Mouse (Mus musculus) myocyte (in vitro differentiated cells): ENCODE results near the gene Ano5. TPM values are rescaled to one million over a fixed set of nuclear protein-coding genes. Genes with fewer than 3 reads are reported as not detected.

ENCODE experiments used
- H3K27me3 ChIP-seq: one replicate; pipeline ENCODE4 v1.6.1; 2011; ENCODE audit not compliant: control insufficient read depth, insufficient read depth, insufficient read length
- H3K36me3 ChIP-seq: one replicate; pipeline ENCODE4 v1.6.1; 2011; ENCODE audit not compliant: control insufficient read depth, insufficient read depth
- H3K4me2 ChIP-seq: one replicate; pipeline ENCODE4 v1.6.1; 2011; ENCODE audit warnings: low read depth, control low read depth
- H3K4me3 ChIP-seq: one replicate; pipeline ENCODE4 v1.5.1; 2011; ENCODE audit warnings: mild to moderate bottlenecking, control low read depth, moderate library complexity
- H3K79me2 ChIP-seq: one replicate; pipeline ENCODE4 v1.6.1; 2011; ENCODE audit not compliant: control insufficient read depth, insufficient read depth
- H3ac ChIP-seq: one replicate; pipeline ENCODE4 v1.6.1; 2011; ENCODE audit not compliant: control insufficient read depth, insufficient read length
- CEBPB ChIP-seq: IDR thresholded peaks from 2 replicates; pipeline ENCODE4 v1.6.1; 2011; ENCODE audit warnings: mild to moderate bottlenecking, moderate library complexity; ENCODE audit not compliant: poor library complexity, insufficient read depth, severe bottlenecking
- E2F4 ChIP-seq: IDR thresholded peaks from one replicate; pipeline ENCODE4 v1.6.1; 2011; ENCODE audit warnings: mild to moderate bottlenecking, control low read depth, moderate library complexity; ENCODE audit not compliant: insufficient read depth
- MAX ChIP-seq: IDR thresholded peaks from one replicate; pipeline ENCODE4 v1.6.1; 2011; ENCODE audit warnings: low read depth, mild to moderate bottlenecking, control low read depth
- MYOD1 ChIP-seq, 3 experiments: IDR thresholded peaks; one replicate each; pipeline ENCODE4 v1.6.1; 2011; ENCODE audit warnings: control low read depth in 2 of 3, low read depth in 2 of 3, mild to moderate bottlenecking in 2 of 3, moderate library complexity in 1 of 3; ENCODE audit not compliant: insufficient read length in 2 of 3, control insufficient read depth in 1 of 3
- MYOG ChIP-seq, 3 experiments: IDR thresholded peaks; one replicate each; pipeline ENCODE4 v1.6.1; 2011; ENCODE audit warnings: control low read depth in 2 of 3, low read depth in 2 of 3, mild to moderate bottlenecking in 2 of 3; ENCODE audit not compliant: insufficient read length in 2 of 3, control insufficient read depth in 1 of 3, insufficient read depth in 1 of 3
- POLR2A ChIP-seq: IDR thresholded peaks from one replicate; pipeline ENCODE4 v1.6.1; 2011; ENCODE audit warnings: low read depth, mild to moderate bottlenecking, control low read depth, moderate library complexity; ENCODE audit not compliant: insufficient read length
- POLR2AphosphoS2 ChIP-seq: IDR thresholded peaks from one replicate; pipeline ENCODE4 v1.6.1; 2011; ENCODE audit warnings: low read depth, control low read depth; ENCODE audit not compliant: insufficient read length
- REST ChIP-seq: IDR thresholded peaks from one replicate; pipeline ENCODE4 v1.6.1; 2011; ENCODE audit warnings: mild to moderate bottlenecking, control low read depth, moderate library complexity; ENCODE audit not compliant: insufficient read depth, insufficient read length
- SRF ChIP-seq: IDR thresholded peaks from one replicate; pipeline ENCODE4 v1.6.1; 2011; ENCODE audit warnings: low read depth; ENCODE audit not compliant: control insufficient read depth, insufficient read length
- TCF12 ChIP-seq: IDR thresholded peaks from one replicate; pipeline ENCODE4 v1.6.1; 2011; ENCODE audit warnings: mild to moderate bottlenecking, control low read depth; ENCODE audit not compliant: poor library complexity, insufficient read depth, severe bottlenecking
- TCF3 ChIP-seq: IDR thresholded peaks from one replicate; pipeline ENCODE4 v1.6.1; 2011; ENCODE audit warnings: low read depth, control low read depth; ENCODE audit not compliant: insufficient read length
- USF1 ChIP-seq: IDR thresholded peaks from one replicate; pipeline ENCODE4 v1.6.1; 2011; ENCODE audit warnings: low read depth, mild to moderate bottlenecking, control low read depth, moderate library complexity
- polyA plus RNA-seq: library from polyadenylated mRNA; unstranded; fragments of >200 nt; fragmentation: generic; extraction: Trizol; gene quantifications from one replicate; pipeline ENCODE4 v1.2.1, GENCODE M21; 2012; ENCODE audit warnings: missing spikeins

The Ano5 gene
- polyA plus RNA-seq, 1 experiment = 3.1 TPM

GRCm38 (mm10) chr7:51622666-51623065, 111.8 kb downstream of the Ano5 start:
- no peak overlapping the region for H3K4me2 ChIP-seq
- TF ChIP-seq MYOD1 (IDR thresholded peaks at IDR 0.05; ENCODE audit: control insufficient read depth in 1 of 3, insufficient read length in 2 of 3, low read depth in 2 of 3) (no peak), TCF3 (no peak), SRF (no peak), POLR2AphosphoS2 (no peak), MAX (no peak), E2F4 (no peak)
- no peaks in the 10 kb centered on the region for H3K36me3 ChIP-seq
- H3K79me2 ChIP-seq = no peaks in the 10 kb centered on the region
- H3K27me3 ChIP-seq = no peaks in the 10 kb centered on the region
- H3ac ChIP-seq = no peak overlapping the region
- H3K4me3 ChIP-seq = no peak overlapping the region

GRCm38 (mm10) chr7:51624336-51624897, 113.6 kb downstream of the Ano5 start:
- H3K4me2 ChIP-seq = no peak overlapping the region
- no peak for TF ChIP-seq POLR2A
- no peaks in the 10 kb centered on the region for H3K79me2 ChIP-seq
- no peak overlapping the region for H3ac ChIP-seq
- H3K36me3 ChIP-seq = no peaks in the 10 kb centered on the region
- H3K4me3 ChIP-seq = no peak overlapping the region
- no peaks in the 10 kb centered on the region for H3K27me3 ChIP-seq

GRCm38 (mm10) chr7:51625161-51625560, 114.3 kb downstream of the Ano5 start:
- H3K27me3 ChIP-seq = no peaks in the 10 kb centered on the region
- no peaks in the 10 kb centered on the region for H3K79me2 ChIP-seq
- no peaks in the 10 kb centered on the region for H3K36me3 ChIP-seq
- TF ChIP-seq MYOD1 (IDR thresholded peaks at IDR 0.05; ENCODE audit: control insufficient read depth in 1 of 3, insufficient read length in 2 of 3, low read depth in 2 of 3) (no peak), REST (no peak), CEBPB (no peak), MAX (no peak), SRF (no peak), MYOG (IDR thresholded peaks at IDR 0.05; ENCODE audit: control insufficient read depth in 1 of 3, insufficient read depth in 1 of 3, insufficient read length in 2 of 3, low read depth in 2 of 3) (no peak), USF1 (no peak), TCF3 (no peak), POLR2A (no peak), POLR2AphosphoS2 (no peak), TCF12 (no peak), E2F4 (no peak)
- no peak overlapping the region for H3K4me3 ChIP-seq
- no peak overlapping the region for H3K4me2 ChIP-seq
- H3ac ChIP-seq = no peak overlapping the region

- Histone ChIP-seq H3K27me3 (no peaks in the 10 kb centered on the region), H3K4me3 (no peak overlapping the region), H3K36me3 (no peaks in the 10 kb centered on the region), H3K4me2 (no peak overlapping the region), H3ac (no peak overlapping the region), H3K79me2 (no peaks in the 10 kb centered on the region)
- no peak for TF ChIP-seq POLR2AphosphoS2
- TF ChIP-seq SRF = no peak
- TF ChIP-seq USF1 = no peak
- TF ChIP-seq E2F4 = no peak
- no peak for TF ChIP-seq MYOG (IDR thresholded peaks at IDR 0.05; ENCODE audit: control insufficient read depth in 1 of 3, insufficient read depth in 1 of 3, insufficient read length in 2 of 3, low read depth in 2 of 3)
- no peak for TF ChIP-seq TCF3
- TF ChIP-seq POLR2A = no peak
- no peak for TF ChIP-seq TCF12
- TF ChIP-seq REST = no peak
- no peak for TF ChIP-seq MAX
- no peak for TF ChIP-seq CEBPB
- no peak for TF ChIP-seq MYOD1 (IDR thresholded peaks at IDR 0.05; ENCODE audit: control insufficient read depth in 1 of 3, insufficient read length in 2 of 3, low read depth in 2 of 3)
Measured at GRCm38 (mm10) chr7:51625591-51626255, 114.9 kb downstream of the Ano5 start.

- Histone ChIP-seq H3K4me2 (no peak overlapping the region), H3K79me2 (no peaks in the 10 kb centered on the region), H3K27me3 (no peaks in the 10 kb centered on the region), H3K36me3 (no peaks in the 10 kb centered on the region), H3ac (no peak overlapping the region), H3K4me3 (no peak overlapping the region)
- no peak for TF ChIP-seq USF1
- TF ChIP-seq E2F4 = no peak
- no peak for TF ChIP-seq TCF3
- no peak for TF ChIP-seq CEBPB
- no peak for TF ChIP-seq MYOD1 (IDR thresholded peaks at IDR 0.05; ENCODE audit: control insufficient read depth in 1 of 3, insufficient read length in 2 of 3, low read depth in 2 of 3)
- no peak for TF ChIP-seq REST
- TF ChIP-seq SRF = no peak
- TF ChIP-seq MAX = no peak
- no peak for TF ChIP-seq MYOG (IDR thresholded peaks at IDR 0.05; ENCODE audit: control insufficient read depth in 1 of 3, insufficient read depth in 1 of 3, insufficient read length in 2 of 3, low read depth in 2 of 3)
- no peak for TF ChIP-seq POLR2AphosphoS2
- no peak for TF ChIP-seq TCF12
- no peak for TF ChIP-seq POLR2A
Measured at GRCm38 (mm10) chr7:51626451-51627000, 115.7 kb downstream of the Ano5 start.
